Mouse (Mus musculus) myocyte (in vitro differentiated cells): ENCODE results near the gene Rsad1. TPM values are rescaled to one million over a fixed set of nuclear protein-coding genes. Genes with fewer than 3 reads are reported as not detected.
A peak's percentile ranks its signal among the peaks of the same experiment; 100 is the strongest.

Experiments used
- H3K27me3 ChIP-seq: one replicate; pipeline ENCODE4 v1.6.1; 2011; ENCODE audit not compliant: control insufficient read depth, insufficient read depth, insufficient read length
- H3K36me3 ChIP-seq: one replicate; pipeline ENCODE4 v1.6.1; 2011; ENCODE audit not compliant: control insufficient read depth, insufficient read depth
- H3K4me2 ChIP-seq: one replicate; pipeline ENCODE4 v1.6.1; 2011; ENCODE audit warnings: low read depth, control low read depth
- H3K4me3 ChIP-seq: one replicate; pipeline ENCODE4 v1.5.1; 2011; ENCODE audit warnings: mild to moderate bottlenecking, control low read depth, moderate library complexity
- H3K79me2 ChIP-seq: one replicate; pipeline ENCODE4 v1.6.1; 2011; ENCODE audit not compliant: control insufficient read depth, insufficient read depth
- H3ac ChIP-seq: one replicate; pipeline ENCODE4 v1.6.1; 2011; ENCODE audit not compliant: control insufficient read depth, insufficient read length
- CEBPB ChIP-seq: IDR thresholded peaks from 2 replicates; pipeline ENCODE4 v1.6.1; 2011; ENCODE audit warnings: mild to moderate bottlenecking, moderate library complexity; ENCODE audit not compliant: poor library complexity, insufficient read depth, severe bottlenecking
- E2F4 ChIP-seq: IDR thresholded peaks from one replicate; pipeline ENCODE4 v1.6.1; 2011; ENCODE audit warnings: mild to moderate bottlenecking, control low read depth, moderate library complexity; ENCODE audit not compliant: insufficient read depth
- MAX ChIP-seq: IDR thresholded peaks from one replicate; pipeline ENCODE4 v1.6.1; 2011; ENCODE audit warnings: low read depth, mild to moderate bottlenecking, control low read depth
- MYOD1 ChIP-seq, 3 experiments: IDR thresholded peaks; one replicate each; pipeline ENCODE4 v1.6.1; 2011; ENCODE audit warnings: control low read depth in 2 of 3, low read depth in 2 of 3, mild to moderate bottlenecking in 2 of 3, moderate library complexity in 1 of 3; ENCODE audit not compliant: insufficient read length in 2 of 3, control insufficient read depth in 1 of 3
- MYOG ChIP-seq, 3 experiments: IDR thresholded peaks; one replicate each; pipeline ENCODE4 v1.6.1; 2011; ENCODE audit warnings: control low read depth in 2 of 3, low read depth in 2 of 3, mild to moderate bottlenecking in 2 of 3; ENCODE audit not compliant: insufficient read length in 2 of 3, control insufficient read depth in 1 of 3, insufficient read depth in 1 of 3
- POLR2A ChIP-seq: IDR thresholded peaks from one replicate; pipeline ENCODE4 v1.6.1; 2011; ENCODE audit warnings: low read depth, mild to moderate bottlenecking, control low read depth, moderate library complexity; ENCODE audit not compliant: insufficient read length
- POLR2AphosphoS2 ChIP-seq: IDR thresholded peaks from one replicate; pipeline ENCODE4 v1.6.1; 2011; ENCODE audit warnings: low read depth, control low read depth; ENCODE audit not compliant: insufficient read length
- REST ChIP-seq: IDR thresholded peaks from one replicate; pipeline ENCODE4 v1.6.1; 2011; ENCODE audit warnings: mild to moderate bottlenecking, control low read depth, moderate library complexity; ENCODE audit not compliant: insufficient read depth, insufficient read length
- SRF ChIP-seq: IDR thresholded peaks from one replicate; pipeline ENCODE4 v1.6.1; 2011; ENCODE audit warnings: low read depth; ENCODE audit not compliant: control insufficient read depth, insufficient read length
- TCF12 ChIP-seq: IDR thresholded peaks from one replicate; pipeline ENCODE4 v1.6.1; 2011; ENCODE audit warnings: mild to moderate bottlenecking, control low read depth; ENCODE audit not compliant: poor library complexity, insufficient read depth, severe bottlenecking
- TCF3 ChIP-seq: IDR thresholded peaks from one replicate; pipeline ENCODE4 v1.6.1; 2011; ENCODE audit warnings: low read depth, control low read depth; ENCODE audit not compliant: insufficient read length
- USF1 ChIP-seq: IDR thresholded peaks from one replicate; pipeline ENCODE4 v1.6.1; 2011; ENCODE audit warnings: low read depth, mild to moderate bottlenecking, control low read depth, moderate library complexity
- polyA plus RNA-seq: library from polyadenylated mRNA; unstranded; fragments of >200 nt; fragmentation: generic; extraction: Trizol; gene quantifications from one replicate; pipeline ENCODE4 v1.2.1, GENCODE M21; 2012; ENCODE audit warnings: missing spikeins

The Rsad1 gene
- polyA plus RNA-seq, 1 experiment: 3.7 TPM

DNA sequence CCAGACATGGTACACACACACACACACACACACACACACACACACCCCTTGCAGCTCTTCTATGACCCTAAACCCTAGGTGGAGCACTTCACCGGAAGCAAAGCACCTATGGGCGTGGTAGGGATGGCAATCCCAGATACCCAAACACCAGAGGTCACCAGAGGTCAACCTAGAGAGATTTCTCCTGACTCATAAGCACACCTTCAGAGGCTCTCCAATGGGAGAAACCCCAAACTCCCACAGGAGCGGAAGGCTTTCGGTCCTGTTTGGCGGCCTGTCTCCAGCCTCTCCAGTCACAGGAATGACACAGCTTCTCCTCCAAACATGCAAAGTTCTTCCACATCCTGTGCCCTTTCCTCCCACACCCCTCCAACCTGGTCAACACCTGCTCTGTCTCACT is 2.7 kb downstream of the Rsad1 start:
- Histone ChIP-seq H3K36me3 (no peaks in the 10 kb centered on the region), H3K27me3 (no peaks in the 10 kb centered on the region), H3K79me2 (no peaks in the 10 kb centered on the region), H3ac (no peak overlapping the region), H3K4me3 (no peak overlapping the region), H3K4me2 (no peak overlapping the region)
- TF ChIP-seq REST (no peak), MYOD1 (IDR thresholded peaks at IDR 0.05; ENCODE audit: control insufficient read depth in 1 of 3, insufficient read length in 2 of 3, low read depth in 2 of 3) (no peak), MAX (no peak)

DNA sequence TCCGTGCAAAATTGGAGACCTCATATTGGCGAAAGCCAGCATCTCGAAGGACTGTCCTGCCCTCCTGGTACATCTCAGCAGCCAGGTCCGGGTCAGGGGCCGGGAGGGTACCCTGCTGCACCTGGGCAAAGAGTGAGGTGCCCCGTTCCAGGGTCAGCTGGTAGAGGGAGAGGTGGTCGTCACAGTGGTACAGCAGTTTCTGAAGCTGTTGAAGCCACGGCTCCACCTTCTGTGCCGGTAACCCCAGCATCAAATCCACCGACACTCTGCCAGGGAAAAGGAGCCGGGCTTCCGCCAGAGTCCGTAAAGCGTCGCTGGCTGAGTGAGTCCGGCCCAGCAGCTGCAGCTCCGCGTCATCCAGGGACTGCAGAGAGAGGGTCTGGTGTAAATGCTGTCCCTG is 4.6 kb downstream of the Rsad1 start:
- Histone ChIP-seq H3K27me3 (no peaks in the 10 kb centered on the region), H3K36me3 (no peaks in the 10 kb centered on the region), H3K4me2 (no peak overlapping the region), H3K4me3 (no peak overlapping the region), H3K79me2 (no peaks in the 10 kb centered on the region), H3ac (no peak overlapping the region)
- TF ChIP-seq USF1: no peak
- TF ChIP-seq POLR2AphosphoS2: no peak
- no peak for TF ChIP-seq SRF
- no peak for TF ChIP-seq MAX

DNA sequence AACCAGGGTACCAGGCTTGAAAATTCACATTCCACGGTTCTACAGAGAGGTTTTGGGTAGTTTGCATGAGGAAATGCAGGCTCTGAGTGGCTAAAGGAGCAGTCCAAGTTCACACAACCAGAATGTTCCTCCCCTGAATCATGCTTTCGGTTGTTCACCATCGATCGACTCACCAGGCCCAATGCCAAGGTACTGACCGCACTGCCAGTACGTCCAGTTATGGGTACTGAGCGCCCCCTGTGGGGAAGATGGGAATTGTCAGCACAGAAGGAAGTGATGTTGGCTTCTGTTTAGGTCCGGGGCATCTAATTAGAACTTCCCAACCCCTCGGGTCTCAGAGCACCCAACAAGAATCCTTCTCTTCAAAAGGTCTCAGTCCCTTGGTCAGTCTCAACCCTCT is 5.1 kb downstream of the Rsad1 start:
- Histone ChIP-seq H3K27me3 (no peaks in the 10 kb centered on the region), H3ac (no peak overlapping the region), H3K36me3 (no peaks in the 10 kb centered on the region), H3K79me2 (no peaks in the 10 kb centered on the region), H3K4me3 (no peak overlapping the region), H3K4me2 (peak overlapping the region; percentile 93)
- no peak for TF ChIP-seq E2F4
- TF ChIP-seq MYOD1 (IDR thresholded peaks at IDR 0.05; ENCODE audit: control insufficient read depth in 1 of 3, insufficient read length in 2 of 3, low read depth in 2 of 3): peak in 1 of 3 experiments; percentile 18
- TF ChIP-seq MAX: no peak
- no peak for TF ChIP-seq POLR2AphosphoS2
- no peak for TF ChIP-seq MYOG (IDR thresholded peaks at IDR 0.05; ENCODE audit: control insufficient read depth in 1 of 3, insufficient read depth in 1 of 3, insufficient read length in 2 of 3, low read depth in 2 of 3)
- TF ChIP-seq SRF: peak; percentile 62
- no peak for TF ChIP-seq REST
- no peak for TF ChIP-seq TCF3
- no peak for TF ChIP-seq TCF12

- Histone ChIP-seq H3K79me2 (no peaks in the 10 kb centered on the region), H3ac (no peak overlapping the region), H3K4me3 (no peak overlapping the region), H3K4me2 (peak overlapping the region; percentile 93), H3K36me3 (no peaks in the 10 kb centered on the region), H3K27me3 (no peaks in the 10 kb centered on the region)
- TF ChIP-seq TCF3: no peak
- no peak for TF ChIP-seq MYOG (IDR thresholded peaks at IDR 0.05; ENCODE audit: control insufficient read depth in 1 of 3, insufficient read depth in 1 of 3, insufficient read length in 2 of 3, low read depth in 2 of 3)
- no peak for TF ChIP-seq CEBPB
- TF ChIP-seq MYOD1 (IDR thresholded peaks at IDR 0.05; ENCODE audit: control insufficient read depth in 1 of 3, insufficient read length in 2 of 3, low read depth in 2 of 3): no peak
- no peak for TF ChIP-seq E2F4
- TF ChIP-seq POLR2A: no peak
- no peak for TF ChIP-seq REST
- TF ChIP-seq MAX: no peak
- TF ChIP-seq SRF: no peak
- TF ChIP-seq POLR2AphosphoS2: no peak
- no peak for TF ChIP-seq USF1
- no peak for TF ChIP-seq TCF12
Observed at GRCm38 (mm10) chr11:94543344-94543743, 5.7 kb downstream of the Rsad1 start.

DNA sequence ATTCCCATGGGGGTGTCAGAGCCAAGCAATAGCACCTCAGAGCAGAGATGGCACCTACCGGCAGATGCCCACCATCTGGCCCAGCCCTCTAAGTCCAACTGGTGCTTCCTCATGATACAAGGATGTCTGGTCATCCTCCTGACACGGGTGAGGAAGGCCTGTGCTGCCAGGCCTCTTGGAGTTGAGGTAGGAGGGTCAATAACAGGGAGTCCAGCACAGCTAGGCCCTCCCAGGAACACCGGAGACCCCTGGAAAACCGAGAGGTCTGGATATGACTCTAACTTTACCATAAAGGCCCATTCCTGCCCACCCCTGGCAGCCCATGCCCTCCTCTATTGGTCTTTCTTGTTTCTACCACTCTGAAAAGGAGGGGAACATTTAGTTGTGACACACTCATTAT is 6.7 kb downstream of the Rsad1 start:
- H3K79me2 ChIP-seq: no peaks in the 10 kb centered on the region
- TF ChIP-seq TCF12 (no peak), E2F4 (no peak), POLR2A (no peak), SRF (no peak), REST (no peak), MAX (no peak)
- H3K27me3 ChIP-seq: no peaks in the 10 kb centered on the region
- H3K4me2 ChIP-seq: no peak overlapping the region
- H3ac ChIP-seq: no peak overlapping the region
- no peaks in the 10 kb centered on the region for H3K36me3 ChIP-seq
- no peak overlapping the region for H3K4me3 ChIP-seq

DNA sequence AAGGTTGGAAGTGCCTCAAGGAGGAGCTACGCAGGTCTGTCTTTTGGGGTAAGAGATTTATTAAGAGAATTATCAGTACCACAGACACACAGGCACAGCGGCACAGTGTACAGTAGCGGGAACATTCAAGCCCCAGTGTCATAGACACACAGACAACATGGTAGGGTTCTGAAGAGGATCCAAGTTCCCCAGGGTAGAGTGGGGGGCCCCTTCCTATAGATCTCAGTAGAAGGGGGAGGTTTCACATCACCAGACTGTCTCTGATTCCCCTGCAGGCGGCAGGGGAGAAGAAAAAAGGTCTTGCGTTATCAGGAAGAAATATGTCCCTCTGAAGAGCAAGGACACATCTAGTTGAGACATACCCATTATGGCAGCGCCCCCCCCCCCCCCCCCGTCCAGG is 9.3 kb downstream of the Rsad1 start:
- no peaks in the 10 kb centered on the region for H3K36me3 ChIP-seq
- H3K27me3 ChIP-seq: no peaks in the 10 kb centered on the region
- no peak overlapping the region for H3K4me3 ChIP-seq
- no peaks in the 10 kb centered on the region for H3K79me2 ChIP-seq
- TF ChIP-seq REST: no peak
- TF ChIP-seq CEBPB: no peak
- TF ChIP-seq MYOD1 (IDR thresholded peaks at IDR 0.05; ENCODE audit: control insufficient read depth in 1 of 3, insufficient read length in 2 of 3, low read depth in 2 of 3): no peak
- no peak overlapping the region for H3K4me2 ChIP-seq
- no peak overlapping the region for H3ac ChIP-seq
